Mouse (Mus musculus): ENCODE data around the gene Frem1. TPM values are rescaled to one million over a fixed set of nuclear protein-coding genes. Genes with fewer than 3 reads are reported as not detected.

The Frem1 gene
- 0.03 and 0.47 TPM in 2 replicates for polyA plus RNA-seq (2012; rRNA removed)

DNA sequence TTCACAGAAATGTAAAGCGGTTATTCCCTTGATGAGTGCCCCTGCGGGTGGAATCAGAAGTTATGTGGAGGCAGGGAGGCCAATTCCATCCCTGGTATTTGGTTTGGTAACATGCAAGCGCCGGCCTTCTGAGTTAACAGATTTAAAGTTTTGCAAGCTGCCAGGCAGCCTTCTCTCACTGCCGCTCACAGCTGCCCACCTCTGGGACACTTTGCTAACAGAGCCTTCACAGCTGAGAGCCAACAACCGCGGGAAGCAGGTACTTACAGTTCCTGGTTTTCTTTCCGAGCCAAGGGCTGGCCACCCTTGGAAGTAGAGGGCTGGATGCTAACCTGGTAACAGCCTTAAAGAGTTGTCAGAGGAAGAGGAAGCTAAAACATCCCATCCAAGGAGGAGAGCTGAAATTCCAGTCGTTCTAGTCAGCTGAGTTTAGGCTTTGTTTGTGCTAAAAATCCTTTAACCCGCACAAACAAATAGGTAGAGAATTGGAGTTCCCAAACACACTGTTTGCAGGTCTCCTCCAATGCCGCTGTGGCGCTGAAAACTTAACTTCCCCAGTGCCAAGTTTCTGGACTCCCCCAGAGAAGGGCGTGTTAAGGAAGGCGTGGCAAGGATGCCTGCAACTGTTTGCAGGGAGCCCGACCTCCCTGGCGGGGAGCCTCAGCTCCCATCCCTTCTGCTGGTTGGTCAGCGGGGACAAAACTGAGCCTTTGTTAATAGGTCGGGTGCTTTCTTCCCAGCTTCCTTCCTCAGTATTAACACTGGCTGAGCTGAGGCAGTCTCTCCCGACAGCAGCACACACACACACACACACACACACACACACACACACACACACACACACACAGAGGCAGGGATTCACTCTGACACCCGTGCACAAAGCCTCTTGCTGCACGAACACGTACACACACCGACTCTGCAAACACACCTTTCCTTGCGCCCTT lies at the start of gene Frem1:
Gene Frem1 (minus strand): TSS at position 706 of the 944 bp plus-strand sequence.

DNA sequence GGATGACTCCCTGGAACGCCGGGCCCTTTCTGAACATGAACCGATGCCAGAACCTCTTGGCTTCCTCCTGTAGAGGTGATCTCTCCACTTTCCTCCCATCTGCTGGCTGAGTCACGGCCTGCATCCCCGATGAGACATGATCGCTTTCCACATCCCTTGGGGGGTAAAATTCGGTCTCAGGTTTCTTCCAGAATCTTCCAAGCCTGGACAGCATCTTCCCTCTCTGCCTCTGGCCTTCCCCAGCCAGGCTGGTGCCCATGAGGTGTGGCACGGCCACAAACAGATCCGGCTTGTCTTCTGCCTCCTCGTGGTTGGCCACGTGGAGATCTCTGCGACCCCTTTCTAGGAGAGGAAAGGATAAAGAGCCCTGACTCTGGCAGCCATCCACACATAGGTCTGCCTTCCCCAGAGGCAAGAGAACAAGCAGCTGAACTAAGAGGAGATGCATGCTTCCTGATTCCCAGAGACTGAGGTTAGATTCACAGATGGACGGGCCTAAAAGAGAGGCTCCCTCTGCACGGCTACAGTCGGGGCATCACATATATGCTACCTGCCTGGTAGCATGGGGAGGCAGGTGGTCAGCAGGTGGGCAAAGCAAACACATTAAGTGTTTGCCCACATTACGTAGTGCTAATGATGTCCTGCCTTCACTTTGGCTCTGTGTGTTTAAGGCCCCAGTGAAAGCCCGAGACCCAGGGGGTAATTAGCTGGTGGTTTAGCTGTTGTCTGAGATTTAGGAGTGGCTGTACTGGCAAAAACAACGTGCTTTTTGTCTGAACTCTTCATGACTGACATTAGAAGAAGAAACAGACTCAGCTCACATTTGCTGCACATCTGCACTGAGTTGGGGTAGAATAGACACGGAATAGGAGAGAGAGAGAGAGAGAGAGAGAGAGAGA lies 167.3 kb downstream of the Frem1 start, which contains the start of gene Cer1:
Gene Cer1 (minus strand): TSS at position 513 of the 899 bp plus-strand sequence.

GRCm38 (mm10) chr4:82859131-82860125 lies 192.7 kb downstream of the Frem1 start, which contains the start of gene Zdhhc21:
Gene Zdhhc21 (minus strand): TSS chr4:82859958.

Other genes starting within 250 kb of the Frem1 start
- gene Zdhhc21, start 192.4 kb downstream of the Frem1 start, polyA plus RNA-seq (2012; rRNA removed): 0.55 and 0.84 TPM in 2 replicates
- gene Cer1, start 167.2 kb downstream of the Frem1 start, polyA plus RNA-seq (2012; rRNA removed): not detected in 2 replicates